Mouse (Mus musculus) regulatory T cell (primary cell): ENCODE data around the gene Astn2.

Source experiments
- in situ Hi-C: fragments of 300-600 bp; cut with MboI, MseI; formaldehyde crosslinking; loops from one replicate; pipeline ENCODE4 v1.15.1; 2025; ENCODE audit warnings: high pct_unique_total_duplicates

The Astn2 gene

DNA sequence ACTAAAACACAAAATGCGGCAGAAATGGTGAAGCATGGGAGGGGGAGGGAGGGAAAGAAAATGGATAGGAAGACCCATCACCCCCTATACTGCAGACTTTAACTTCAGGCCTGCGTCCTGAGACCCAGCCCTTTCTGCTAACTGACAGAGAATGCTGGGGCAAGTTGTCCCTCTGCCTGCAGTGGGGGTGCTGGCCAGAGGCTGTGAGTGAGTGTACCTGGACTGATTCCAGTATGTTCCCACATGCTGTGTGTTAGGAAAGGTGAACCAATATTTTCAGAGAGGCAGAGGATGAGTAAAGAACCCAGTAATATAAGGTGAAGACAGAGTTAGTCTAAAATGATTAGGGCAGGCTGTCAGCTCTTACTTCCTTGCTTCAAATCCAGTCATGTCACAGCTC is 561.2 kb downstream of the Astn2 start:
- in situ Hi-C loops, result no loop called here

DNA sequence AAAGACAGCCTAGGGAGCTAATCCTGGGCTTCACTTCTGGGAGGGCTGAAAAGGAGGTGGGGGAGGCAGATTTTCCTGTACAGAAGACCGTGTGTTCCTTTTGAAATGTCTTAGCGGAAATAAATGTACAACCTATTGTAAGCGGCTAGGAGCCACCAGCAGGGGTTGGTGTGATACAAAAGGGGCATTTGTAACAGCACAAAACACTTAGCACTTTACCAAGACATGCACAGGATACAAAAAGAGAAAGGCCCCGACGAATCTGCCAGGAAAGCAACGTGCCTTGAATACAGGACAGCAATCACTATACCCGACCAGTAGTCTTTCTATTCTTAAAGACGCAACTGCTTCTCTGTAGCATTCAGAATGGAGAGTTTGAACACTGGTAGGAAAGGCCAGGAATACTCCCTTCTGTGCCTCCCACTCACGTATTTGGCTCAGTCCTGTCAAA is 564.8 kb downstream of the Astn2 start:
- in situ Hi-C loops, result no loop called here

DNA sequence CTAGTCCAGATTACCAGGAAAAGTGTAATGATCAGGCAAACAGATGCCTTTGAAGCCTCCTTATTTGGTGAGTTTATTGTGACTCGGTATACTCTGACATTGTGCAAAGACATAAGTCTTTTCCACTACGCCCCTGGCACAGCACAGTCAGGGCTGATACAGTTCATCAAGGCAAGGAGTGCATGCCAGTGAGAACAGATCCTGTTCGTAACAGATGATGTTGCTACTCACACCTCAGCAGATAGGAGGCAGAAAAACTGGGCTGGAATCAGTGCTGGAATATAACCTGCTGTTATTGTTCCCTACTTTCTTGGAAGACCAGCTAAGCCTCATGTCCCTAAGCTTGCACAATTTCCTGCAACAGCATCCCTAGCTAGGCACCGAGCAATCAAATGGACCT is 565.6 kb downstream of the Astn2 start:
- in situ Hi-C loops, result no loop called here

DNA sequence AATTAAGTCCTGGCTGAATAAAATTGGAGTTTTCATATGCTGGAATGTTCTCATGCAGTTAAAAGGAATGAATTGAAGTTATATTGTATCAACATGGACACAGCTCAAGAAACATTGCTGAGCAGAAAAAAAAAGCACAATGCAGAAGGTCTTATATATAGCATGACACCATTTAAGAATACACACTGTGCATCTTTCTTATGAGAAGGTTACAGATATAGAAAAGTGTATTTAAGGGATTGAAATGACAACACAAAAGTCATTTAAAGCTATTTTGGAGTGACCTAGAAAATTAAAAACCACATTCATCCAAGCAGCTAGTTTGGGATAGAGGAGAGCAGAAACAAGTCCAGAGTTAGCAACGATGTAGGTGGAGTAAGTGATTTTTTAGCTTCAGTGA is 571.4 kb downstream of the Astn2 start:
- in situ Hi-C loops, result no loop called here

DNA sequence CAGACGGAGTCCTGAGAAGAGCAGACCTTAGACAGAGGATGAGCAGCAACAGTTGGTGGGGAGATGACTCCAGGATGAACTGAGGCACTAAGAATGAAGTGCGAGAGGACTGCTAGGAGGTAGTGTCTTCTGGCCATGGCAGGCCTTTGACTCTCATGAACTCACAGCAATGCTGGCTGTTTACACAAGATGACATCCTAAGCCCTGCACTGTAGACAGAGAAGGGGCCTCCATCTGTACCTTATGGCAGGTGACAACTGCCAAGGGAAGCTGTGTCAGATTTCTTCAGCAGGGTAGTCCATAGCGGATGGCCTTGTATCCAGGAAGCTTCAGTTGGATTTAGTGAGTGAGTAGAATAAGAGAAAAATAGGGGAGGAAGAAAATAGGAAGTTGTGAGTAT is 572.5 kb downstream of the Astn2 start:
- in situ Hi-C loops, result no loop called here

DNA sequence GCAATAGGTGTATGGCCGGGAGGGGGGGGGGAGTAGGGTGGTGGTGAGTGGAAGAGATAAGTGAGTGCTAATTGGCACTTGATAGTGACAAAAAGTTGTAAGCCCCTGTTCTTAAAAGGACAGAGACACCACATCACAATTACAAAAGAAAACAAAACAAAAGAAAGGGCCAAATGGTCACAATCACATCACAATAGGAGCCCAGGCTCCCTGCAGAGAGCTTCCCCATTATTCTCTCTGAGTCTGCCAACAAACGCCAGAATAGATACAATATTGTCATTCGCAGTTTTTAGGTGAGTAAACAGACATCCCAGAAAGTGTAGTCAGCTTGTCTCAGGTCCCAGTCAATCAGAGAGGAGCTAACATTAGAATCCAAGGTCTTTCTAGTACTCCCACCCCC is 573.9 kb downstream of the Astn2 start:
- in situ Hi-C loops, result no loop called here

DNA sequence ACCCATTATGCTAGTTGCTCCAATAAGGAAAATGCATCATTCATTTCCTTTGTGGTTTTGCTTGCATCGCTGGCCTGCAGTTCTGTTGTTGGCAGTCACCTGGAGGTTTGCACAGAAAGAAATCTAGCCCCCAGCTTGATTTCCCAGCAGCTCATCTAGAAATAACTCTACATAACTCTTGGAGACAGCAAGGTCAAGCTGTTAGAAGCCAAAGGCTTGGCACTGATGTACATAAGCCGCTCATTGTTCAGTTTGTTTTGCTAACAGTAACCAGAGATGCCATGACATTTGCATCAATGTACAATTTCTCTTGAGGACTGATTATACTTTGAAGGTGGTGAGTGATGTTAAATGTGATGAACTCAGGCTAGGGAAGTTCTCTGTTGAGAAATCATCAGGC is 583.3 kb downstream of the Astn2 start:
- in situ Hi-C loops, result no loop called here

DNA sequence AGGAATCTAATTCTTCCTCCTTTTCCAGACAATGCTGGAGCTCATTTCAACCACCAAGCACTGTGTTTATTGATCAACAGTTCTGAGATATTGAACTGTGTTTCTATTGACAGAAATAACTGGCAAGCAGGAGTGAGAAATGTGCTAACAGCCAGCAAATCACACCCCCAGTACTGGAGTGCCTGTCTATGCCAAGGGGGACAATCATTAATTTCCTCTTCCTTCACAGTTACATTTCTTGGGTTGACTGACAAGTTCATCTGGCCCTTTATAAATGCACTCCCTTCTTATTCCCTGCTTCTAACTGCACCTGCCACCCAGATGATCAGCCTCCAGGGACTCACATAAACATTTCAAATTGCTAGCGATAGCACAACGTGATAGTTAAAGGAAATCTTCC is 584.2 kb downstream of the Astn2 start:
- in situ Hi-C loops, result no loop called here

DNA sequence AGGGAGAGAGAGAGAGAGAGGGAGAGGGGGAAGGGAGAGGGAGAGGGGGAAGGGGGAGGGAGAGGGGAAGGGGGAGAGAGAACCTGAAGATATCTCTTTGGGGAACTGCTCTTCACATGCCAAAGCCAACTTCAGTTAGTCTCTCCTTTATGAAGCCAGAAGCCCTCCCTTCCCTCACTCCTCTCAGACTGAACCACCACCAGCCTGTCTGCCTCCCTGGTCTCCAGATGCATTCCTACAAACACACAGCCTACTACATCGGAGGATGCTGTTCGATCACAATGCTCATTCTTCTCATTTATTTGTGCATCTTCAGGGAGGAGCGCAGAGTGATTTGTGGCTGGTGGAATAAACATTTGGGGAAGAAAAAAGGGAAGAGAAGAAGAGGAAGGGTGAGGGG is 584.6 kb downstream of the Astn2 start:
- in situ Hi-C loops, result no loop called here

DNA sequence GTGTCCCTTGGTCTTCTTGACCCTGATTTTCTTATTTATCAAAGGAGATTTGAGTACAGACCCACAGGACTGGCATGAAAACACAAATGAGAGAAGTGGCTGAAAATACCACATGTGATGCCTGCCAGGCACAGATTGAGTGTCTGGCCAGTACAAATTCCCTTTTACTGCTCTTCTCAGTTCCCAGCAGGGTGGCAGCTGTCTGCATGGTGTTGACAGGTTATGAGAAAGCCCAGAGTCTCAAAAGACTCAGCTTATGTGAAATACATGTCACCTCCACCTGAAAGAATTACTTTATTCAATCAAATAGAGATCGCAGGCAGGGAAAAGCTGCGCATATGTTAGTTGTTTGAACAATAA is 590.3 kb downstream of the Astn2 start:
- in situ Hi-C loops, result no loop called here

DNA sequence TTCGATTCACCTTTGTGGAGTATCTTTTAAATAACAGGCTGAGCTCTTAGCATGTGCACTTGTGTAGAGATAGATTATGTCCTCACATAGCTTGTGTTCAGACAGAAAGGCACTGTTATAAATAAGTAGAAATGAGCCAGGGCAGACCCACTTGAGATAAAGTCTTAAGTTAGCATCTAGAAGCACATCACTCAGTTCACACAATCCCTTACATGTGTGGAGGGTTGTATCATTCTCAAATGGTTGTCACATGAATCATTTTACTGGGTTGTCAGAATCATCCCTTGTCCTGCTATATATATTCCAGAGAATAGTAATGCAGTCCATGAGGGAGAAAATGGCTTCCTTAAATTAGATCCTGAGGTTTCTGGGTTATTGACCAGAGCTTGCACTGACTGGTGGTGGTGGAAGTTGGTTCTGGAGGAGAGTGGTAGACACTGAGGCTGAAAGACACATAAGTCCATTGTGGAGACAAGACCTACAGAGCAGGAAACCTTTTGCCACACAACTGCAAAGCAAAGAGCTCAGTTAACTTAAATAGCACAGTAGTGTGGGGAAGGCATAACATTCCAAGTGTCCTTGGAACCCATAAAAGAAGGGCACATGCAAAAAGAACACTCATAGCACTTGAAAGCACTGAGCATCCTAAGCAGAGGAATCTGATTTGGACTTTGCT is 590.8 kb downstream of the Astn2 start:
- in situ Hi-C loops, result no loop called here

DNA sequence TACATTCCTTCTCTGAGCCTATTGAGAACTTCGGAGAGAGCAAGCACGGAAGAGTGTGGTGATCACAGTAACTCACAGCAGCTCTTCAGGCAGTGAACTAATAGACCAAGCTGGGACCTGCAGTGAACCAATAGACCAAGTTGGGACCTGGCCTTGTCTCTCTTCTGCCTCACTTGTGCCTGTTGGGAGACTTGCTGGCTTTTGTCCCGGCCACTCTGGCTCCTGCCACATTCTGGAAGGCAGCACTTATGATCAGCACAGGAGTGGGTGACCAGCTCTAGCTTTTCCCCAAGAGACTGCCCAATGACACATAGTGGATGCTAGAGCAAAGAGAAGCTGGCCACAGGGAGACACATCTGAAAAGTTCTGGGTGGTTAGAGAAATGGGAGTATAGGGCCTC is 597.1 kb downstream of the Astn2 start:
- in situ Hi-C loops, result no loop called here

DNA sequence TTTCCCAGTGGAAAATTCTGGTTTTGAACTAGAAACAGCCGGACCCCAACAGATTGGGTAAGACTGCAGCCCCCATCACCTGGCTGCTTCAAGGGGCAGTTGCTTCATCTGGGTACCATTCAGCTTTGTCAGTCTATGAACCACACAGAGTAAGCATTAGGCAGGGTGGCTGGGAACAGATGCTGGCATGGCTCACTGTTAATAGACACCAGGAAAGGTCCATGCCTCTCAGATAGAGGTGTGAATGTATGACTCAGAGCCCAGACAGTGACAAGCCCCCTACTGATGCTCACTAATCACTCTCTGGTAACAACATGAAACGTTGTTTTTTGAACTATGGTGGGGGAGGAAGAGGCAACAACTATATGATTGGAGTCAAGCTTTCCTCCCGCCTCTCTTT is 603.2 kb downstream of the Astn2 start:
- in situ Hi-C loops, result no loop called here

DNA sequence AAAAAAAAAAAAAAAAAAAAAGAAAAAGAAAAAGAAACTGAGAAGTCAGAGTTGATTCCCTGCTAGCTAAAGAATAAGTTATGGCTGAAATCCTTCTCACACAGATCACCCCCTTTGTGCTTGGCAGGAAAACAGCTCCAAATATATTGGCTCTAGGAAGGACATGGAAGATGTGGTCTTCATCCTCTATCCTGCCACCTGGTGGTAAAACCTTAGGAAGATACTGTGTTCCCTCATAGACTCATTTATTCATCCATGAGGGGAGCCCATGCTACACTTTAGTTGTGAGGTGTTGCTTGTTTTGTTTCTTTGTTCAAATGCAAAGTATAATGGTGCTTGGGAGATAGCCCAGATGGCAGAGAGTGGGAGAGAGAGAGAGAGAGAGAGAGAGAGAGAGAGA is 613.4 kb downstream of the Astn2 start:
- in situ Hi-C loops, result no loop called here

DNA sequence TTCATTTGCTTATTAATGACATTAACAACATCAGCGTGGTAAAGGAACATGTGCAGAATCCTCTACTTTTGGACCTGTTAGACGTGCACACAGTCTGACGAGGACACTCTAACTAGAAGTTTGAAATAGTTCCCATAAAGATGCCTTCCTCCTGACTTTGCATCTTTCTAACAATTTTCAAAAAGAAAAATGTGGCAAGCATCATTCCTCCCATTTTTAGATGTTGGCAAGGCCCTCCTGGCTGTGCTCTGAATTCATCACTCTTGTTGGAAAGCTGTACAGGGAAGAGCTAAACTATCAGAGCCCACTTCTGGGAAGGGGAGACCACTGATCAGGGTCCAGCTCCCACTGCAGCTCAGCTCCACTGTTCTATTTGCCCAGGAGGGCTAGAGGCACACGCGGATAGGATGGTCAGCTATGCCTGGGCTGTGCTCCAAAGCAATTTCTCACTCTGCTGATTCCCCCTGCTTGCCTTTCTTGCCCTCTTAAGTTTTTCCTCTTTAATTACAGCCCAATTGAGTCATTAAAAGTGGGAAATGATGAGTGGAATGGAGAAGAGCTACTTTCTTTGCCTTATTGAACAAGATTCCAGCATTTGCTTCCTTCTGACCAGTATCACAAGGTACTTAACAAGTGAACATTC is 630.9 kb downstream of the Astn2 start:
- in situ Hi-C loops, result no loop called here

DNA sequence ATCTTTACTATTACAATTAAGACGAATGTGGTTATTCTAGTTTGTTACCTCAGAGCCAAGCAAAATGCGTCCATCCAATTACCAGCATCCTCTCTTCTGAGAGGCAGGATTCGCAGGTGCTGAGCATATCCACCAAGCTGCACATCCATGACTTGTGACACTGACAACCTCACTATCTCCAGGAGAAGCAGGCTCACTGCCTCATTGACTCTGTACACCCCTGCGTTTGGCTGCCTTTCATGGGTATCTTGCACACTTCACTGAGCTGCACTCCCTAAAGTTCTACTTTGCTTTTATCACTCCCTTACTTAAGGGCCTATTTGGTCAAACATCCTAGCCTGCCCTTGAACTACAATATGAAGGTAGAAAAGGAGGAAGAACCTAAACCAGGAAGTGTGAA is 633.5 kb downstream of the Astn2 start:
- in situ Hi-C loops, result no loop called here

DNA sequence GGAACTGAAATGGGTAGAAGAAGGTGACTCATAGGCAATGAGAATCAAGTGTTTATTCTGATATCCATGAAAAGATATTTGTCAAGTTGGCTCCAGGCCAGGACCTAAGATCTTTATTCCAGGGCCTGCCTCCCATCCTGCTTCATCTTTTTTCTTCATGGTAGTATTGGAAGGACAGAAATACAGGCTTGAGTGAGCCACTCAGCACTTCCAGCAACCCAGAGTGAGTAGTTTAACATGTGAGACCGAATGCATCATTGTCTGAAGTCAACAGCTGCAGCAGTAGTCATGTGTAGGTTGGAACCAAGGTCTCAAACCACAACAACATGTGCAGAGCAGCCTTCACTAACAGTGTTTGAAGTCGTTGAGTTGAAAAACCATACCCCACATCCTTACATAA is 636.5 kb downstream of the Astn2 start:
- in situ Hi-C loops, result no loop called here

DNA sequence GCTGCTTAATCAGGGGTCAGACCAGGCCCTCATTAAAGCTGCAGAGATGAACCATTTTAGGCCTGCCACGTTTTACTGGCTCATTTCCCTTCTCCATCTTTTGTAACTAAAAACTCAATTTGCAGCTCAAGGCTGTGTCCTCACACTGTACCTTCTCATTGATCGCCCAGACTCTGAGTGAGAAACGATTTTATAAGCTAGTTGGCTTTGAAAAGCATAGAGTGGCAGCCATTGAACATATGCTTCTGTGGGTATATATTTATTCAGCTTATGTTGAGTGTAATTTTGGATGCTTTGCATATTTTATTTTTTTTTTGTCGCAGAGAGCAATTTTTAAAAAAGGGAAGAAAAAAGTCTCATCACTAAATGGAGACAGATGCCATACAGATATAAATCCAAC is 637.0 kb downstream of the Astn2 start:
- in situ Hi-C loops, result no loop called here

DNA sequence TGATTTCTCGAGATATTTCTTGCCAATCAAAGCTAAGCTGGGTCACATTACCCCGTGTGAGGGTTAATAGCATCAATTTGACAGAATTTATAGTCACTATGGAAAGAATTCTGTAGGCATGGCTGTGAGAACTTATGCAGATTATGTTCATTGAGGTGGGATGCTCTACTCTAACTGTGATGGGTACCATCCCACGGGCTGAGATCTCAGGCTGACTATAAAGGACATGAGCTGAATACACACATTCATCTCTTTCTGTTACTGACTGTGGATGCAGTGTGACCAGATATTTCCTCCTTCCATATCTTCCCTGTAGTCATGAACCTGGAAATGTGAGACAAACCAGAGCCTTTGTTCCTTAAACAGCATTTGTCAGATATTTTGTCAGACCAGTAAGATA is 639.1 kb downstream of the Astn2 start:
- in situ Hi-C loops, result no loop called here

DNA sequence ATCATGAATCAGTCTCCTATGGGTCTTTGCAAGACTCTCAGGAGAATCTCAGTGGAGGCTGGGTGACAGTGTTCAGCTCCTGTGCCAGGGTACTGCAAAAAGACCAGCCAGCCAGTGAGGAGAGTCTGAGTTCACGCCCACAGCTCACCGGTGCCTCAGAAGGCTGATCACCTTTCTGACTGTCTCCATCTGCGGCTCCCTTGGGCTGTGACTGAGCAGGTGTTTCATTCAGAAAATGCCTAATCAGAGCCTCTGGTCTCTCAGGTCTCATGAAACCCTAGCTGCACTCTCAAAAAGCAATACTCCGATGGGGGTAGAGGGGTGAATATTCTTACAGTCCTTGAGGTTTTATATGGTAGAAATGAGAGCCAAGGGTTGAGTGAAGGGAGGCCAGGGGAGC is 640.1 kb downstream of the Astn2 start:
- in situ Hi-C loops, result no loop called here

DNA sequence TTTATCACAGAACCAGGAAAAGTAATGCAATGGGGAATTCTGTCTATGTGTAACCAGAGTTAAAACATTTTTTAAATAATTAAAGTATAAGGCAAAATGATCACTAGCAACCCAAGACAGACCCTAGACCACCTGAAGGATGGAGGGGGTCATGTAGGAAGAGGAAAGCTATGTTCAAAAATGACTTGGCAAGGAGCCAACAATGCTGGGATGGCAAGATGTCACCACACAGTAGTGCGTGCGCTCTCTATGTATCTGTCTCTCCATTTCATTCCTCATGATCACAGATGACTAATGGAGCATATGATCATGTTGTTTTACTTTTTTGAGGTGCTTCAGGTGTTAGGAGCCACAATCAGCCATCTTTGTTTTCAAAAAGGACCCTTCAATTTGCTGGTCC is 640.6 kb downstream of the Astn2 start:
- in situ Hi-C loops, result no loop called here

DNA sequence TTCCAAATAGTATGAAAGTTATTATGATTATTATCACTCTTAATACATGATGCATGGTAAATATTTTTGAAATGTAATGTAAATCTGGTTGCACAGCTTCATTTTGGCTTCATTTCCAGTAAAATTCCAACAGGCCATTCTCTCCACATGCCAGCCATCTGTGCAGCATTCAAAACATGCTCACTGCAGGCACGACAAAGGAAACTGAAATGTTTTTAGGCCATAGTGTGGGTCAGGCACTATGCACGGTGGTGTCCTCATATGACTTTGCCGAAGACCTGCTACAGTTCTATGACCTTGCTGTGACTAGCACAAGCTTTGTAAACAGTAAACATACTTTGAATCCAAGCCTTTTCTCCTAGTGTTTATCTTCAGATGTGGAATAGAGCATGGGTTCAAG is 642.3 kb downstream of the Astn2 start:
- in situ Hi-C loops, result no loop called here

DNA sequence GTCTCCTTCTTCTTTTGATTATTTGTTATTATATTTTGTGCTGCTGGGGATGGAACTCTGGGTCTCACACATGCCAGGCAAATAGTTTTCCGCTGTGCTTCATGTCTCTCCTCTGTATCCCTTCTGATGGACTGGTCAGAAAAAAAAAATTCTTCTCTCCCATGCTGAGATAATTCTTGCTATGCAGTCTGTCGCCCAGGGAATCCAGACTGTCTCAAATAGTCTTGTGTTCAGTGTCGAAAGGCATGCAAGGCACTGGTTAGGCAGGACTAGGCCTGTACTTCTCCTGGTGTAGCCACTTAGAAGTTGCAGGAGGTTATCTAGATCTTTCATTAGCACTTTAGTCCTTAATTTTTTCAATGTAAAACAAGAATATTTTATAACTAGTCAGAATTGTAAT is 642.8 kb downstream of the Astn2 start:
- in situ Hi-C loops, result no loop called here

DNA sequence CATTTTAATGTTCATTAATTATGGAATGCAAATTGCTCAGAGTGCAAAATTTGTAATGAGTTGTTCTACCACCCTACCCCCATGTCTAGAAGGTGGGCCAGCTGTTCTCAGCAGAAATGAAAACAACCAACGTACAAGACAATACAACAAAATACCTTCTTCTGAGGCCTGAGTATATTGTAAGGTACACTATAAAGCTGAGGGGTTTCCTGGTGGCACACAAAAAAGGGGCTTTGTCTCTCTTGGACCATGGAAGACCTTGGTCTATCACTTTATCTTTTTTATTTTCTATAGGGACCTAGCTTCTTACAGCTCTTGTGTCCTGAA is 645.6 kb downstream of the Astn2 start:
- in situ Hi-C loops, result no loop called here
